Mouse (Mus musculus) neural tube, embryonic 11.5 days (tissue): ENCODE measurements around the gene Apoa2. TPM values are rescaled to one million over a fixed set of nuclear protein-coding genes. Genes with fewer than 3 reads are reported as not detected.

Experiments used
- ATAC-seq: fragments of 200-750 bp; cut with Nextera tagmentation; 2 replicates; pipeline ENCODE4 v1.8.0; 2017; ENCODE audit warnings: moderate number of reproducible peaks, mild to moderate bottlenecking, moderate TSS enrichment, moderate library complexity; ENCODE audit not compliant: insufficient read depth, low FRiP score, low TSS enrichment
- DNase-seq: peaks from one replicate; pipeline ENCODE4 v3.0.0-alpha.2; 2015; ENCODE audit warnings: low spot score
- H3K27ac ChIP-seq: fragments of 300-500 bp; sonication (generic); 2 replicates; pipeline ENCODE4 v1.5.1; 2014; ENCODE audit warnings: low read depth, mild to moderate bottlenecking, low read length
- H3K27me3 ChIP-seq: fragments of 300-500 bp; sonication (generic); 2 replicates; pipeline ENCODE4 v1.6.1; 2014; ENCODE audit warnings: mild to moderate bottlenecking, low read length, mixed read lengths; ENCODE audit not compliant: control insufficient read depth, insufficient read depth
- H3K36me3 ChIP-seq: fragments of 300-500 bp; sonication (generic); 2 replicates; pipeline ENCODE4 v1.6.1; 2014; ENCODE audit warnings: mild to moderate bottlenecking, low read length, moderate library complexity, mixed read lengths; ENCODE audit not compliant: control insufficient read depth, insufficient read depth
- H3K4me1 ChIP-seq: fragments of 300-500 bp; sonication (generic); 2 replicates; pipeline ENCODE4 v1.6.1; 2014; ENCODE audit warnings: low read length, mixed read lengths; ENCODE audit not compliant: control insufficient read depth, insufficient read depth
- H3K4me2 ChIP-seq: fragments of 300-500 bp; sonication (generic); 2 replicates; pipeline ENCODE4 v1.6.1; 2014; ENCODE audit warnings: low read depth, mild to moderate bottlenecking, moderate library complexity
- H3K4me3 ChIP-seq: fragments of 300-500 bp; sonication (generic); 2 replicates; pipeline ENCODE4 v1.5.1; 2014; ENCODE audit warnings: low read depth, low read length
- H3K9ac ChIP-seq: fragments of 300-500 bp; sonication (generic); 2 replicates; pipeline ENCODE4 v1.6.1; 2014; ENCODE audit warnings: mild to moderate bottlenecking, low read length
- H3K9me3 ChIP-seq: fragments of 300-500 bp; sonication (generic); 2 replicates; pipeline ENCODE4 v1.6.1; 2016; ENCODE audit warnings: low read length; ENCODE audit not compliant: control insufficient read depth
- WGBS: fragments of 180-500 bp; shearing (Covaris S2); extraction: QIAGEN DNeasy Blood & Tissue Kit; methylation state at CpG from one replicate; pipeline ENCODE4 v1.1.7; 2014; 5-methylcytosine and 5-hydroxymethylcytosine counted together
- polyA plus RNA-seq: library from polyadenylated mRNA; unstranded; fragments of >200 nt; fragmentation: Nextera tagmentation; extraction: Ambion mirVana; gene quantifications from 2 replicates; pipeline ENCODE4 v1.2.1, GENCODE M21; 2014

The Apoa2 gene
- polyA plus RNA-seq: 4.6 and 4.9 TPM in 2 replicates

DNA sequence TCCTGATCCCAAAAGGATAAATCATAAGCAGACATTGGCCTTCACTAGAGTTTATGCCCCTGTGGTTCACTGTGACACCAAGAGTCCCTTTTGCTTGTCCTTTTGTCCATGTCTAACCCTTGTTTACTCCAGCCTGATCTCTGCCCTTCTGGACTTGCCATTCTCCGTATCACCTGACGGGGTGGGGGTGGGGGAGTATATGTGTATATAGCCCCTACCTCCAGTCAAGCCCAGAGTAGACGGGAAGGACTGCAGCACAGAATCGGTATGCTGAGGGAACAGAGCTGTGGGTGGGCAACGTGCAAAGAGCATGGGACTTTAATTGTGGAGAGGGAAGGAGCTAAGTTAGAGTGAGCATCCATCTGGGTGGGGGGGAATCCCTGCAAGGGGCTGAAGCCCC is at the start of gene Apoa2:
Apoa2 (plus strand) TSS at position 198 of the 400 bp plus-strand sequence.
- 73% methylated on average over 5 of the region's 5 CpGs for WGBS
- DNase-seq: no peak
- H3K4me2 ChIP-seq: no peak within 1 kb of the TSS
- H3K36me3 ChIP-seq: no peaks in the 10 kb centered on the region
- no peaks in the 10 kb centered on the region for H3K9me3 ChIP-seq
- no peak within 1 kb of the TSS for H3K4me3 ChIP-seq
- no peak for ATAC-seq
- no peak within 1 kb of the TSS for H3K9ac ChIP-seq
- H3K4me1 ChIP-seq: 0 out of 2 replicates have a peak, but pooled peaks cover 4% of the 10 kb centered on the region
- no peaks in the 10 kb centered on the region for H3K27me3 ChIP-seq
- no peak within 1 kb of the TSS for H3K27ac ChIP-seq

DNA sequence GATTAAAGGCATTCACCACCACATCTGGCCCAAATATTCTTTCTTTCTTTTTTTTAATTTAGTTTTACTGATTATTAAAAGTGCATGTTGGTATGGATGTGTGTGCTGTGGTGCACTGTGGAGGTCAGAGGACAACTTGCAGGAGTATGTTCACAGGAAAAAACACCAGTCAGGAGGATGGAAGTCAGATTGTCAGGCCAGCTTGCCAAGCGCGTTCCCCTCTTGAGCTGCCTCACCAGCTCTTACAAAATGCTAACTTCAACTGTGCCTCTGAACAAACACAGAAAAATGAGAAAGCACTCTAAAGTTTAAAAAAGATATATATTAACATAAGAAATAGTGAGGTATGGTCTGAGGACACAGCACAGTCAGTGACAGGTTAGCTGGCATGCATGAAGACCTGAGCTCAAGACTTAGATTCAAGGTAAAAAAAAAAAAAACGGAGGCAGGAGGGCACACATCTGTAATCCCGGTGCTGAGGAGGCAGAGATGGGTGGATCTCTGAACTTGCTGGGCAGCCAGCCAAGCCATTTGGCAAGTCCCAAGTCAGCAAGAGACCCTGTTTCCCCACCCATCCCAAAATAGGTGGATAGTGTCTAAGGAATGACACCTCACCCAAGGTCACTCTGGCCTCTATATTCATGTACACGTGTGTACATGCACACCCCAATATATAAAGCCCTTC is 45.2 kb upstream of the Apoa2 start:
- H3K27me3 ChIP-seq: no peaks in the 10 kb centered on the region
- H3K9ac ChIP-seq: no peak overlapping the region
- H3K4me3 ChIP-seq: no peak overlapping the region
- H3K4me2 ChIP-seq: no peak overlapping the region
- no peak overlapping the region for H3K27ac ChIP-seq
- ATAC-seq (no peak), DNase-seq (no peak)
- no peaks in the 10 kb centered on the region for H3K36me3 ChIP-seq
- WGBS: 87% methylated on average over 5 of the region's 5 CpGs
- H3K9me3 ChIP-seq: no peaks in the 10 kb centered on the region
- H3K4me1 ChIP-seq: no peaks in the 10 kb centered on the region

DNA sequence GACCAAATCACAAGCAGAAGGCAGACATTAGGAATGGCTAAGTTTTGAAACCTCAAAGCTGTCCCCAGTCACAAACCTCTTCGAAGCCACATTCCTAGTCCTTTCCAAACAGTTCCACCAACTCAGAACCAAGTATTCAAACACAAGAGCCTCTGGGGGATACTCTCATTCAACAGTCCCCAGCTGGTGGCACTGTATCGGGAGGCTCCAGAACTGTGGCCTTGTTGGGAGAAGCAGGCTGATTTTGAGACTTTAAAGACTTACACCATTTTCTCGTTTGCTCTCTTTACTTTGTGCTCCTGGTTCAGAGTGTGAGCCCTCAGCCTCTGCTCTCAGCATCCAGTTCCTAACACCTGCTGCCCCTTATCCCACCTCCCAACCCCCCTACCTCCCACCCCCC is 41.8 kb upstream of the Apoa2 start:
- Histone ChIP-seq H3K27ac (no peak overlapping the region), H3K9ac (no peak overlapping the region), H3K4me2 (no peak overlapping the region), H3K4me1 (no peaks in the 10 kb centered on the region), H3K36me3 (no peaks in the 10 kb centered on the region), H3K4me3 (no peak overlapping the region), H3K27me3 (no peaks in the 10 kb centered on the region), H3K9me3 (no peaks in the 10 kb centered on the region)
- DNase-seq (no peak), ATAC-seq (no peak)
- WGBS: 88% methylated on average over 3 of the region's 3 CpGs

DNA sequence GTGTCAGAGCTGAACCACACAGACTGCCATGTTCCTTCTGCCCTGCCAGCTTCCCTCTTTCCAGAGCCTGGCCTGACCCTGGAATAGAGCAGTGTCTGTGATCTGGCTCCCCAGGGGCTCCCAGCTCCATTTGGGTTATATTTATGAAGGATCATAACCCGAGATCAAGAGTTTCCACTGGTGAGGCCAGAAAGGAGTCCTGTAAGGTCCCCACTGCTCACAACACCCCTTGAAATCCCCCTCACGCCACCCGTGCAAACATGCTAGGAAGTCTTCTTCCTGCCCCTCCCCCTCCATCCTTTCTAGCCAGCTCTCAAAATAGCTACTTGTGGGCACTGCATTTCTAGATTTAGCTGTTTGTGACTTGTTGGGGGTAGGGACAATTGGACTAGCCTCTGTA is 41.2 kb upstream of the Apoa2 start:
- Histone ChIP-seq H3K9me3 (no peaks in the 10 kb centered on the region), H3K27ac (no peak overlapping the region), H3K4me1 (no peaks in the 10 kb centered on the region), H3K9ac (no peak overlapping the region), H3K36me3 (no peaks in the 10 kb centered on the region), H3K4me3 (no peak overlapping the region), H3K4me2 (no peak overlapping the region), H3K27me3 (no peaks in the 10 kb centered on the region)
- 72% methylated on average over 3 of the region's 3 CpGs for WGBS
- ATAC-seq: no peak
- no peak for DNase-seq

DNA sequence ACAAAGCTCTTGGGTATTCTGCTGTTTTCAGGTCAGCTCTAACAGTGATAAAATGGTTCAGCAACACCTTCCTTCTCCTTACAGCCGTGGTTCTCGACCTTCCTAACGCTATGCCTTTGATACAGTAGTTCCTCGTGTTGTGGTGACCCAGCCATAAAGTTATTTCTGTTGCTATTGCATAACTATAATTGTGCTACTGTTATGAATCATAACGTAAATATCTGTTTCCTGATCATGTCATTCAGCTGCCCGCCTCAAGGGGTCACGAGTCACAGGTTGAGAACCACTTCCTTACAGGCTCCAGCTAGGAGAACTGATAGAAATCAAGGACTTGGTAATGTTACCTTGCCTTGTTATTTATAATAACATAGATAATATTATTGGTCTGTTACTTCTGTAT is 40.5 kb upstream of the Apoa2 start:
- no peak for DNase-seq
- H3K9ac ChIP-seq: no peak overlapping the region
- no peaks in the 10 kb centered on the region for H3K36me3 ChIP-seq
- no peak overlapping the region for H3K4me3 ChIP-seq
- H3K4me1 ChIP-seq: peaks cover 4% of the 10 kb centered on the region
- H3K4me2 ChIP-seq: no peak overlapping the region
- WGBS: 83% methylated on average over 7 of the region's 7 CpGs
- no peaks in the 10 kb centered on the region for H3K9me3 ChIP-seq
- H3K27ac ChIP-seq: no peak overlapping the region
- no peaks in the 10 kb centered on the region for H3K27me3 ChIP-seq
- no peak for ATAC-seq

DNA sequence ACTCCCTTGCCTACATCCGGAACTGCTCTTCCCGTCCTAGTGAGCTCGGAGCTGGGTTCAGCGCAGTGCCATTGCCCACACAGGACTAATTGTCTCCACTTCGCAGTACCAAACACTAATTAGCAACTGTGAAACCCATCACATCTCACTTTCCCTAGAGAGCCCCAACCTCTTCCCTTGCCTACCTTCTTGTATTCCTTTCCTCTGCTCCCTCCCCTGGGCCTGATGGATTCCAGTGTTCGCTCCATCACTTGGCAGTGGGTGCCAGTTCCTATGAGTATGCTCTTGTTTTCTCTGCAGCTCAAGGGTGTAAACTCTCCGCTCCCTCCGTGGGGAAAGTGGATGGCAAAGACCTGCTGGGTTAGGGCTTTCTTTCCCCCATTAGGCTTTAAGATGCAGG is 39.2 kb upstream of the Apoa2 start:
- ATAC-seq (no peak), DNase-seq (no peak)
- Histone ChIP-seq H3K27me3 (no peaks in the 10 kb centered on the region), H3K4me1 (peaks cover 7% of the 10 kb centered on the region), H3K27ac (no peak overlapping the region), H3K4me2 (no peak overlapping the region), H3K4me3 (no peak overlapping the region), H3K36me3 (no peaks in the 10 kb centered on the region), H3K9me3 (no peaks in the 10 kb centered on the region), H3K9ac (no peak overlapping the region)
- WGBS: 65% methylated on average over 8 of the region's 8 CpGs

DNA sequence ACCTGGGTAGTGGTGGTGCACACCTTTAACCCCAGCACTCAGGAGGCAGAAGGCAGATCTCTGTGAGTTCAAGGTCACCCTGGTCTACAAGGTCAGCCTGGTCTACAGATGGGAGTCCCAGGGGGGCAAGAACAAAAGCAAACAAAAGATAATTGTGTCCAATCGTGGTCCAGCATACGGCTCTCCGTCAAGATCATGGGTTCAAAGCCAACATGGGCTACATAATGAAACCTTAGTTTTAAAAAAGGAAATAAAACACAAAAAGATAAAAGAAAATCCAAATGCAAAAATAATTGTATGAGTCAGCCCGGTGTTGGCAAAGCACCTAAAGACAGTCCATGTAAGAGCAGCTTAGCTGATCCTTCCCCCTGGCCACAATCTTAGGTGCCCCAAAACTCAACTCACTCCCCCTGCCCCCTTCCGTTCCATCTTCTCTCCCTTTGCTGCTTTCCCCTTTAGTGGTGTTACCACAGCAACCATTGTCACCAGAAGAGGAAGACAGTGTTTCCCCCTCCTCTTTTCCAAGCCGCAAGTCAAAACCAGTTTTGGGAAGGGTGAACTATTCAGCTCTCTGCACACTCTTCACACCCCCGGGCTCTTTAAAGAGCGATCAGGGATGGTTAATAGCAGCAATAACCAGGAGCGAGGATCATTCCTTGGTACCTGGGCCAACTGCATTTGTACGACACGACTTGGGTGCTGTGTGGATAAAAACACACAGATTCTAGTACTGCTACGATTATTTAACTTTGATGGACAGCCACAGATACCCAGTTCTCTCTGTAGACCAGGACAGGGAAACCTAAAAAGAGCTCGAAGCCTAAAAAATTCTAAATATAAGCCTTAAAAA is 36.8 kb upstream of the Apoa2 start:
- 32% methylated on average over 13 of the region's 13 CpGs for WGBS
- peaks cover 3% of the 10 kb centered on the region; the same call in 1 of the 2 replicates for H3K27me3 ChIP-seq
- no peak overlapping the region for H3K4me3 ChIP-seq
- H3K9ac ChIP-seq: no peak overlapping the region
- H3K9me3 ChIP-seq: no peaks in the 10 kb centered on the region
- H3K36me3 ChIP-seq: no peaks in the 10 kb centered on the region
- H3K27ac ChIP-seq: no peak overlapping the region
- peak; percentile 48; the same call in 1 of the 2 replicates for ATAC-seq
- DNase-seq: peak; percentile 38
- no peak overlapping the region for H3K4me2 ChIP-seq
- H3K4me1 ChIP-seq: peaks cover 12% of the 10 kb centered on the region

DNA sequence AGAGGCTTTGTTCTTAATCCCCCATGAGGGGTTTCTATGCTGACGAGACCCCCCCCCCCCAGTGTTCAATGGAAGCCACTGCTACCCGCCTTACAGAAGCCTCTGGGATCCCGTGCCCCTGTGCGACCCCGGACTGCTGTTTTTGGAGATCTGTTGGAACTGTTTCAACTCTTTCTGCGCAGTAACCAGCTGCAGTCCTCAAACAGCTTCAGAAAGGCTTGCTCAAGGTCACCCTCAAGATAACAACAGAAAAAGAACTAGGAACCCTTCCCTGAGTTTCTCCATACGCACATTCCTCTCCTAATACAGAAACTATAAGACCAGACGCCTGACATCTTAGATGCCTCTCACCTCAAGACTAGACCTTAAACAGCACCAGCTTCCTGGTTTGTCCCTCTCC is 35.8 kb upstream of the Apoa2 start:
- Histone ChIP-seq H3K27me3 (peaks cover 10% of the 10 kb centered on the region), H3K36me3 (no peaks in the 10 kb centered on the region), H3K4me1 (peaks cover 16% of the 10 kb centered on the region), H3K9ac (no peak overlapping the region), H3K27ac (no peak overlapping the region), H3K4me2 (no peak overlapping the region), H3K9me3 (no peaks in the 10 kb centered on the region), H3K4me3 (no peak overlapping the region)
- 25% methylated on average over 8 of the region's 8 CpGs for WGBS
- no peak for ATAC-seq
- no peak for DNase-seq
